Mouse (Mus musculus) heart, embryonic 14.5 days (tissue): ENCODE measurements at regions not wholly inside any gene's neighbourhood (a gene's known extent, or its start where the extent isn't known, plus 50 kb on each side); places are given as distances from the start of the nearest gene placed in this dataset.

Source experiments
- ATAC-seq: fragments of 200-750 bp; cut with Nextera tagmentation; 2 replicates; pipeline ENCODE4 v1.8.0; 2017; ENCODE audit warnings: low read depth, moderate TSS enrichment; ENCODE audit not compliant: insufficient number of reproducible peaks, insufficient read depth, low FRiP score
- H3K27ac ChIP-seq, 2 experiments: fragments of 200-500 bp in 1 of 2; fragments of 300-500 bp in 1 of 2; sonication (generic) in 1 of 2; replicated peaks in 1 of 2; 2 replicates each; pipeline ENCODE4 v1.5.1; 2012 to 2014; ENCODE audit warnings: low read depth in 2 of 2, low read length in 2 of 2, control low read depth in 1 of 2, mild to moderate bottlenecking in 1 of 2, mixed read lengths in 1 of 2; ENCODE audit not compliant: control insufficient read depth in 1 of 2, insufficient read depth in 1 of 2
- H3K27me3 ChIP-seq: fragments of 300-500 bp; sonication (generic); 2 replicates; pipeline ENCODE4 v1.6.1; 2014; ENCODE audit warnings: mild to moderate bottlenecking, low read length, control low read depth; ENCODE audit not compliant: control insufficient read depth, insufficient read depth
- H3K36me3 ChIP-seq: fragments of 300-500 bp; sonication (generic); 2 replicates; pipeline ENCODE4 v1.6.1; 2014; ENCODE audit warnings: mild to moderate bottlenecking, control low read depth, low read length, mixed read lengths; ENCODE audit not compliant: control insufficient read depth, insufficient read depth
- H3K4me1 ChIP-seq, 2 experiments: fragments of 200-500 bp in 1 of 2; fragments of 300-500 bp in 1 of 2; sonication (generic) in 1 of 2; 2 replicates each; pipeline ENCODE4 v1.6.1; 2012 to 2014; ENCODE audit warnings: low read length in 2 of 2, control low read depth in 1 of 2, mixed read lengths in 1 of 2; ENCODE audit not compliant: control insufficient read depth in 2 of 2, insufficient read depth in 2 of 2
- H3K4me2 ChIP-seq: fragments of 300-500 bp; sonication (generic); 2 replicates; pipeline ENCODE4 v1.6.1; 2014; ENCODE audit warnings: mild to moderate bottlenecking, low read length
- H3K4me3 ChIP-seq, 2 experiments: fragments of 200-500 bp in 1 of 2; fragments of 300-500 bp in 1 of 2; sonication (generic) in 1 of 2; 2 replicates each; pipeline ENCODE4 v1.5.1; 2012 to 2014; ENCODE audit warnings: low read length in 2 of 2, mild to moderate bottlenecking in 2 of 2, control low read depth in 1 of 2, low read depth in 1 of 2, moderate library complexity in 1 of 2; ENCODE audit not compliant: control insufficient read depth in 1 of 2, insufficient read depth in 1 of 2
- H3K9ac ChIP-seq: fragments of 300-500 bp; sonication (generic); 2 replicates; pipeline ENCODE4 v1.6.1; 2014; ENCODE audit warnings: mild to moderate bottlenecking, low read length
- H3K9me3 ChIP-seq: fragments of 300-500 bp; sonication (generic); 2 replicates; pipeline ENCODE4 v1.6.1; 2016; ENCODE audit warnings: low read length, control low read depth; ENCODE audit not compliant: control insufficient read depth
- WGBS: fragments of 180-500 bp; shearing (Covaris S2); extraction: QIAGEN DNeasy Blood & Tissue Kit; methylation state at CpG from one replicate; pipeline ENCODE4 v1.1.7; 2014; 5-methylcytosine and 5-hydroxymethylcytosine counted together

- ATAC-seq = no peak
- Histone ChIP-seq H3K9me3 (no peaks in the 10 kb centered on the region), H3K4me3 (no peak overlapping the region), H3K4me1 (no peaks in the 10 kb centered on the region), H3K27me3 (no peaks in the 10 kb centered on the region), H3K36me3 (no peaks in the 10 kb centered on the region), H3K9ac (no peak overlapping the region), H3K4me2 (no peak overlapping the region), H3K27ac (no peak overlapping the region)
- WGBS = 43% methylated on average over 10 of the region's 10 CpGs
These were observed 85.1 kb upstream of the Arrdc4 start for GRCm38 (mm10) chr7:68833977-68834791.

DNA sequence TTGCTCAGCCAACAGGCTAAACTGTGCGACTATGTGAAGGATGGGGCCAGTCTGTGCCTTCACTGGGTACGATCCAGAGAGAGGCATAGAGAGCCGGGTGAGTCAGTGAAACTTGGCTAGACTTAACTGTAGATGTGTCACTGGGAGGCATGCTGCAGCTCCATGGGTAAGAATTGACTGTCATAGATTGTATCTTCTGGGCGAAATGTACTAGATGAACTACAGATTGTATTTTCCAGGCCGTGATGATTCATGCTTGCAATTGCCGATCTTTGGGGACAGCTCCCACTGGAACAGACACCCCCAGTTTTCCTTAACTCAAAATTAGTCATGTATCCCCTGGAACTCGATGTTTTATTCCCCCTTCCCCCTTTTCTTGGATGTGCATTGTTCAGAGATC, 84.5 kb upstream of the Arrdc4 start:
- Histone ChIP-seq H3K9me3 (no peaks in the 10 kb centered on the region), H3K4me1 (no peaks in the 10 kb centered on the region), H3K4me2 (no peak overlapping the region), H3K9ac (no peak overlapping the region), H3K4me3 (no peak overlapping the region), H3K27ac (no peak overlapping the region), H3K36me3 (no peaks in the 10 kb centered on the region), H3K27me3 (no peaks in the 10 kb centered on the region)
- 75% methylated on average over 7 of the region's 7 CpGs for WGBS
- no peak for ATAC-seq

GRCm38 (mm10) chr7:68829861-68830260, 80.8 kb upstream of the Arrdc4 start:
- H3K9ac ChIP-seq = no peak overlapping the region
- H3K36me3 ChIP-seq = no peaks in the 10 kb centered on the region
- H3K9me3 ChIP-seq = no peaks in the 10 kb centered on the region
- H3K4me3 ChIP-seq = no peak overlapping the region
- no peak overlapping the region for H3K27ac ChIP-seq
- no peak overlapping the region for H3K4me2 ChIP-seq
- H3K4me1 ChIP-seq = no peaks in the 10 kb centered on the region
- 14% methylated on average over 8 of the region's 8 CpGs for WGBS
- no peak for ATAC-seq
- no peaks in the 10 kb centered on the region for H3K27me3 ChIP-seq

GRCm38 (mm10) chr7:68824399-68824798, 75.4 kb upstream of the Arrdc4 start:
- Histone ChIP-seq H3K4me1 (no peaks in the 10 kb centered on the region), H3K4me2 (no peak overlapping the region), H3K9ac (no peak overlapping the region), H3K9me3 (no peaks in the 10 kb centered on the region), H3K27ac (no peak overlapping the region), H3K36me3 (no peaks in the 10 kb centered on the region), H3K4me3 (no peak overlapping the region), H3K27me3 (no peaks in the 10 kb centered on the region)
- WGBS = 64% methylated on average over 2 of the region's 2 CpGs
- no peak for ATAC-seq

- Histone ChIP-seq H3K27ac (no peak overlapping the region), H3K9ac (no peak overlapping the region), H3K27me3 (no peaks in the 10 kb centered on the region), H3K9me3 (no peaks in the 10 kb centered on the region), H3K36me3 (no peaks in the 10 kb centered on the region), H3K4me2 (no peak overlapping the region), H3K4me3 (no peak overlapping the region), H3K4me1 (no peaks in the 10 kb centered on the region)
- WGBS = 50% methylated on average over 2 of the region's 2 CpGs
- no peak for ATAC-seq
These were observed 74.6 kb upstream of the Arrdc4 start for GRCm38 (mm10) chr7:68823646-68824045.

DNA sequence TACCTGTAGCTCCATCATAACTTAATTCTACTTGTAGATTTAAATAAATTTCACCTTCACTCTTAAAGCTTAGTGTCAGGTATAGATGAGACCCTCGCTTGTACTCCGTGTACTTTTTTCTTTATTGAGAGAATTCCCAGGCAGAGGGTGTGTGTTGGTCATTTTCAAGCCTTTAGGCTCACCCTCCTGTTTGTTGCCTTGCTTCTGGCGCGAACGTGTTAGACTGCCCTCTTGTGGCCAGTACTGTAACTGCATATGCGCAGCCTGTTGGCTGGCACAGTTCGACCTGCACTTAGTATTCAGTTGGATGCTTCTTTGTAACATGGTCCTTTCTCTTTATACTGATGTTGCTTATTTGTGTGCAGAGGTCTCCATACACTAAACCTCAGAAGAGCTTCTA, 74.1 kb upstream of the Arrdc4 start:
- Histone ChIP-seq H3K36me3 (no peaks in the 10 kb centered on the region), H3K27me3 (no peaks in the 10 kb centered on the region), H3K4me3 (no peak overlapping the region), H3K4me2 (no peak overlapping the region), H3K9ac (no peak overlapping the region), H3K9me3 (no peaks in the 10 kb centered on the region), H3K4me1 (no peaks in the 10 kb centered on the region), H3K27ac (no peak overlapping the region)
- WGBS = 3% methylated on average over 7 of the region's 7 CpGs
- ATAC-seq = no peak

- Histone ChIP-seq H3K4me2 (no peak overlapping the region), H3K36me3 (no peaks in the 10 kb centered on the region), H3K9me3 (no peaks in the 10 kb centered on the region), H3K4me3 (no peak overlapping the region), H3K27ac (no peak overlapping the region), H3K9ac (no peak overlapping the region), H3K4me1 (no peaks in the 10 kb centered on the region), H3K27me3 (no peaks in the 10 kb centered on the region)
- 83% methylated on average over 15 of the region's 15 CpGs for WGBS
- no peak for ATAC-seq
These were observed 66.0 kb upstream of the Arrdc4 start for GRCm38 (mm10) chr7:68814823-68815666.
